Mouse (Mus musculus): Measurements from ENCODE around the gene Htra2.

DNA sequence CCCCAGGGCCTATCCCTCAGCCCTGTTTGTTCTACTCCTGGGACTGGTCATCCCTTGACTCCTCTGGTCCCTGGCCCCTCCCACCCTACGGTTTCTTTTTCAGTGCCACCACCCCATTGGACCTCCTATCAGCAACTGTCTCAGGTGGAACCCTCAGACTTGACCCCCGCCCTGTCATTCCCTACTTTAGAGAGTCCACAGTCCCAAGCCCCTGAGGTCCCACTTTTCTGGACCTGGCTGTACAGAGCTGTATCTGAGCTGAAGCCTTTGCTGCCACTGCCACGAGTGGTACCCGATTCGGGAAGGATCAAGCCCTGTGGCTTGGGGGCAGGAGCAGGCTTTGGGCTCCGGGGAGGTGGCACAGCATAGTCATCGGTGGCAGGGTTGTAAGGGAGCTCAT is 24.0 kb downstream of the Htra2 start:
- TF ChIP-seq CTCF (IDR thresholded peaks at IDR 0.05; ENCODE audit: control insufficient read depth, insufficient read depth, insufficient read length) (no peak), MYOD1 (IDR thresholded peaks at IDR 0.05; ENCODE audit: control insufficient read depth, insufficient read length, low read depth) (no peak), USF1 (IDR thresholded peaks at IDR 0.05; ENCODE audit: low read depth) (no peak), CEBPB (IDR thresholded peaks at IDR 0.05; ENCODE audit: low read depth) (no peak)
